Mouse (Mus musculus) C2C12 (cell line): ENCODE measurements around the gene Spata2l. TPM values are rescaled to one million over a fixed set of nuclear protein-coding genes. Genes with fewer than 3 reads are reported as not detected.
"Not testable (repeated sequence)": the region's sequence is repeated elsewhere in the genome, so short reads cannot be mapped to it uniquely, and the experiment has no call there.

Source experiments
- H3K27me3 ChIP-seq: one replicate; pipeline ENCODE4 v1.6.1; 2011; ENCODE audit not compliant: control insufficient read depth, insufficient read depth, insufficient read length
- H3K36me3 ChIP-seq: one replicate; pipeline ENCODE4 v1.6.1; 2011; ENCODE audit not compliant: control insufficient read depth, insufficient read depth
- H3K4me3 ChIP-seq: one replicate; pipeline ENCODE4 v1.5.1; 2011; ENCODE audit warnings: mild to moderate bottlenecking, control low read depth; ENCODE audit not compliant: poor library complexity, insufficient read depth, severe bottlenecking
- H3K79me2 ChIP-seq: one replicate; pipeline ENCODE4 v1.6.1; 2011; ENCODE audit not compliant: control insufficient read depth, insufficient read depth
- H3K79me3 ChIP-seq: one replicate; pipeline ENCODE4 v1.6.1; 2011; ENCODE audit warnings: low read depth, control low read depth
- H3ac ChIP-seq: one replicate; pipeline ENCODE3; 2011; ENCODE audit warnings: low read depth; ENCODE audit not compliant: control insufficient read depth, insufficient read length
- CEBPB ChIP-seq: IDR thresholded peaks from one replicate; pipeline ENCODE4 v1.6.1; 2011; ENCODE audit warnings: low read depth, mild to moderate bottlenecking, control low read depth, moderate library complexity
- CTCF ChIP-seq: IDR thresholded peaks from one replicate; pipeline ENCODE4 v1.5.1; 2011; ENCODE audit not compliant: control insufficient read depth, insufficient read depth, insufficient read length
- FOSL1 ChIP-seq: IDR thresholded peaks from one replicate; pipeline ENCODE4 v1.8.0; 2011; ENCODE audit warnings: mild to moderate bottlenecking, low read length; ENCODE audit not compliant: poor library complexity, insufficient read depth, severe bottlenecking
- MAX ChIP-seq: IDR thresholded peaks from one replicate; pipeline ENCODE4 v1.6.1; 2011; ENCODE audit warnings: mild to moderate bottlenecking, control low read depth
- MYOD1 ChIP-seq: IDR thresholded peaks from one replicate; pipeline ENCODE4 v1.6.1; 2011; ENCODE audit warnings: low read depth; ENCODE audit not compliant: control insufficient read depth, insufficient read length
- MYOG ChIP-seq: IDR thresholded peaks from one replicate; pipeline ENCODE4 v1.6.1; 2011; ENCODE audit not compliant: control insufficient read depth, insufficient read length; ENCODE audit errors: extremely low read depth
- USF1 ChIP-seq: IDR thresholded peaks from one replicate; pipeline ENCODE4 v1.6.1; 2011; ENCODE audit warnings: low read depth, mild to moderate bottlenecking, control low read depth, moderate library complexity
- polyA plus RNA-seq: library from polyadenylated mRNA; unstranded; fragments of >200 nt; fragmentation: generic; extraction: Trizol; gene quantifications from one replicate; pipeline ENCODE4 v1.2.1, GENCODE M21; 2012; ENCODE audit warnings: missing spikeins

Spata2l gene
- polyA plus RNA-seq, 1 experiment = 0.89 TPM

- Histone ChIP-seq H3K27me3 (no peaks in the 10 kb centered on the region), H3K79me2 (no peaks in the 10 kb centered on the region), H3ac (no peak overlapping the region), H3K4me3 (no peak overlapping the region), H3K36me3 (peaks cover 2% of the 10 kb centered on the region), H3K79me3 (no peaks in the 10 kb centered on the region)
- TF ChIP-seq CTCF = no peak
- no peak for TF ChIP-seq CEBPB
- no peak for TF ChIP-seq MYOD1
- no peak for TF ChIP-seq FOSL1
- no peak for TF ChIP-seq USF1
- no peak for TF ChIP-seq MYOG
- TF ChIP-seq MAX = no peak
These were observed 3.5 kb downstream of the Spata2l start for GRCm38 (mm10) chr8:123232553-123232952.

- no peaks in the 10 kb centered on the region for H3K79me3 ChIP-seq
- no peaks in the 10 kb centered on the region for H3K27me3 ChIP-seq
- no peak overlapping the region for H3K4me3 ChIP-seq
- TF ChIP-seq USF1 (no peak), CTCF (no peak), MYOG (no peak), MYOD1 (no peak), MAX (no peak), CEBPB (no peak), FOSL1 (no peak)
- H3ac ChIP-seq = no peak overlapping the region
- peaks cover 7% of the 10 kb centered on the region for H3K36me3 ChIP-seq
- no peaks in the 10 kb centered on the region for H3K79me2 ChIP-seq
These were observed 4.3 kb downstream of the Spata2l start for GRCm38 (mm10) chr8:123231742-123232141.

- not testable (repeated sequence) for H3K36me3 ChIP-seq
These were observed 5.7 kb downstream of the Spata2l start for GRCm38 (mm10) chr8:123230326-123230725.

GRCm38 (mm10) chr8:123228416-123228815 lies 7.6 kb downstream of the Spata2l start:
- Histone ChIP-seq H3K27me3 (no peaks in the 10 kb centered on the region), H3K79me3 (peaks cover 5% of the 10 kb centered on the region), H3ac (no peak overlapping the region), H3K79me2 (peaks cover 14% of the 10 kb centered on the region), H3K4me3 (no peak overlapping the region), H3K36me3 (peaks cover 7% of the 10 kb centered on the region)
- TF ChIP-seq USF1 = no peak
- TF ChIP-seq FOSL1 = no peak
- no peak for TF ChIP-seq MYOG
- TF ChIP-seq MYOD1 = no peak
- no peak for TF ChIP-seq CTCF
- no peak for TF ChIP-seq MAX
- TF ChIP-seq CEBPB = no peak

More at GRCm38 (mm10) chr8:123230326-123230725, 5.7 kb downstream of the Spata2l start:
- not testable (repeated sequence) for H3ac ChIP-seq, H3K79me2 ChIP-seq, H3K27me3 ChIP-seq, H3K79me3 ChIP-seq, H3K4me3 ChIP-seq

GRCm38 (mm10) chr8:123224278-123225266 lies 11.5 kb downstream of the Spata2l start, which contains the start of gene Cdk10:
TSS of gene Cdk10 (plus strand) at chr8:123224842.
- peak within 1 kb of the TSS; percentile 78 for H3K4me3 ChIP-seq
- TF ChIP-seq FOSL1 = no peak
- TF ChIP-seq MYOG = no peak
- no peak for TF ChIP-seq MYOD1
- TF ChIP-seq CTCF = no peak
- TF ChIP-seq MAX = no peak
- no peak for TF ChIP-seq CEBPB
- no peak for TF ChIP-seq USF1
- peaks cover 14% of the 10 kb centered on the region for H3K79me2 ChIP-seq

More at GRCm38 (mm10) chr8:123224278-123225266, 11.5 kb downstream of the Spata2l start, which contains the start of gene Cdk10:
- Histone ChIP-seq H3K79me3 (peaks cover 5% of the 10 kb centered on the region), H3K27me3 (no peaks in the 10 kb centered on the region), H3ac (peak within 1 kb of the TSS; percentile 95), H3K36me3 (peaks cover 7% of the 10 kb centered on the region)
